Mouse (Mus musculus): Measurements from ENCODE around the gene Rnf214. TPM values are rescaled to one million over a fixed set of nuclear protein-coding genes. Genes with fewer than 3 reads are reported as not detected.

The Rnf214 gene
- polyA plus RNA-seq (2012; rRNA removed) = 6.8 and 7.8 TPM in 2 replicates

GRCm38 (mm10) chr9:45906355-45907077 is at the start of gene Rnf214, which contains the start of gene Pcsk7:
Rnf214 (minus strand) TSS chr9:45906911.
Pcsk7 (plus strand) TSS chr9:45906497.

GRCm38 (mm10) chr9:45955107-45955963 is 48.6 kb upstream of the Rnf214 start, which contains the start of gene Sidt2:
Sidt2 (minus strand) TSS chr9:45955258.

DNA sequence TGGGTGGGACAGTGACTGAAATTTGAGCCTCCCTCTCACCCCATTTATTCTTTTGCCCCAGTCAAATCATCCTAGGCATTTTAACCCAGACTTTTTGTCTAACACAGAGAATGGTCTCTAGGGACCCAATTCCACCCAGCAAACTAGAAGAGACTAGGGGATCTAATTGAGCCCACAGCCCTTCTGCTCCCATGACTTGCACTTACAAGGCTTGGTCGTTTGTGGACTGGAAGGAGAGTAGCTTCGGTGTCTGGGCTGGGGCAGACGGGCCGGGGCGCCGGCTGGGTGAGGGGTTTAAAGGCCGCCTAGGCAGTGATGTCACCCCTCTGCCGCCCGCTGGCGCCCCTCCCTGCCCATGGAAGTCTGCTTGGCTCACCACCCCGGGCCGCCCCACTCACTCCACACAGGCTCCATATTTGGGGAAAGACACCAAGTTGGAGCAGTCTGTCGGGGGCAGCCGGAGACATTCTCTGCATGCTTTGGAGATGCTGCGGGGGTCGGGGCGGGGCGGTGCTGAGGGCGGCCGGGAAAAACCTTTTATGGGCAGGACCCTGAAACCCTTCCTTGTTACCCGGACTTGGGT is 29.0 kb upstream of the Rnf214 start, which contains the start of gene Tagln:
Gene Tagln, minus strand, starts transcription at position 431 of the 583 bp plus-strand sequence.

GRCm38 (mm10) chr9:45838434-45839138 is 68.1 kb downstream of the Rnf214 start, which contains the start of gene Bace1:
Bace1 (plus strand) TSS chr9:45838580.

DNA sequence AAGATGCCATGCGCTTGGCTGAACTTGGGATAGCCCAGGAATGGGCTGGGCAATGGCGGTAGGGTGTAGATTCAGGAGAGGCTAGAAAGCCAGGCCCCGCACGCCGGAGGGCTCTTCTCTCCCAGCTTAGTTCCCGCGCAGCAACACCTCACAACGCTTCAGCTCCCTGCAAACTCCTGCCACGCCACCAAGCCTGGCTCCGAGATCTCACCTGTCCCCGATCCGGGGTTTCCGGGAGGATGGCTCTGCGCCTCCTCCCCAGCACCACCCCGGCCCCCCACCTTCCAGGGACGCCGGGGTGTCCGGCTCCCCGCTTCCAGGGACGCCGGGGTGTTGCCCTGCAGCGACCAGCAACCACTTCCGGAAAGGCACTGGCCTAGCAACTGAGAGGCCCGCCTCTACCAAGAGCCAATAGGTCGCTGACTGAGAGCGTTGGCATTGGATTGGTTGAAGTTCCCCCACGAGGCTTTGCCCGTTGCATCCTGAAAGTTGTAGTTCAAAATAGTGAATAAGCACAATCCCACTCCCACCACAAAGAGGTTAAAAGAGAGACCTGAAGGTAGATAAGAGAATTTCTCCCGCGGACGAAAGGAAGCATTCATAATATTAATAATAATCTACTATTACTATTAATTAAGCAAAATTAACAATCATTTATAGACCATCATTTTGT is 78.3 kb downstream of the Rnf214 start, which contains the start of gene Cep164:
Gene Cep164, minus strand, starts transcription at position 401 of the 673 bp plus-strand sequence.

Other genes starting within 250 kb of the Rnf214 start
- gene Cep164, start 78.2 kb downstream of the Rnf214 start, polyA plus RNA-seq (2012; rRNA removed) = 7.4 and 9.3 TPM in 2 replicates
- gene Bace1, start 68.3 kb downstream of the Rnf214 start, polyA plus RNA-seq (2012; rRNA removed) = 10.4 and 12.1 TPM in 2 replicates
- gene Pcsk7, start 414 bp downstream of the Rnf214 start, polyA plus RNA-seq (2012; rRNA removed) = 9.1 and 9.9 TPM in 2 replicates
- gene Tagln, start 29.1 kb upstream of the Rnf214 start, polyA plus RNA-seq (2012; rRNA removed) = 17.9 and 23.0 TPM in 2 replicates
- gene Sidt2, start 48.3 kb upstream of the Rnf214 start, polyA plus RNA-seq (2012; rRNA removed) = 26.9 and 32.5 TPM in 2 replicates
- gene Pafah1b2, start 105.8 kb upstream of the Rnf214 start, polyA plus RNA-seq (2012; rRNA removed) = 17.4 TPM in 2 replicates
- 4.3 and 6.3 TPM in 2 replicates for gene Sik3, start 105.9 kb upstream of the Rnf214 start, polyA plus RNA-seq (2012; rRNA removed)

All from liver, embryonic 18 days (tissue).